8 mouse cellular contexts compared by ENCODE assay signal in genomic region chr17:73174083-73174562, GRCm38 (mm10).
A peak's percentile ranks its signal among the peaks of the same experiment; 100 is the strongest.
DNase-seq lines count a peak whose midpoint lies in the region; ATAC-seq and TF ChIP-seq lines count a peak whose summit lies in the region.

No protein-coding gene starts in this region.

- no peaks in the 10 kb centered on the region; the same call in 1 of the 2 replicates for H3K79me2 ChIP-seq in liver, adult 2 months (ENCODE audit: control insufficient read depth, insufficient read depth, low read length)

- WGBS in liver, adult 2 months = 70% methylated on average over 5 of the region's 5 CpGs
- 63% methylated on average over 5 of the region's 5 CpGs for WGBS in liver, embryonic 12.5 days (ENCODE audit: insufficient replicate concordance)
- 72% methylated on average over 5 of the region's 5 CpGs for WGBS in hindbrain, embryonic 13.5 days
- WGBS in limb, embryonic 13.5 days = 40% methylated on average over 5 of the region's 5 CpGs
- WGBS in neural tube, embryonic 13.5 days = 48% methylated on average over 5 of the region's 5 CpGs

- no peaks in the 10 kb centered on the region for H3K4me1 ChIP-seq in liver, adult 2 months (ENCODE audit: control insufficient read depth, insufficient read depth, low read length)
- H3K4me1 ChIP-seq in liver, embryonic 12.5 days = no peaks in the 10 kb centered on the region
- no peaks in the 10 kb centered on the region for H3K4me1 ChIP-seq in hindbrain, embryonic 13.5 days (replicated peaks)
- H3K4me1 ChIP-seq in limb, embryonic 13.5 days = peaks cover 15% of the 10 kb centered on the region
- H3K4me1 ChIP-seq in neural tube, embryonic 13.5 days (replicated peaks) = peaks cover 10% of the 10 kb centered on the region; the same call in 1 of the 2 replicates

- no peak overlapping the region for H3K27ac ChIP-seq in liver, adult 2 months (replicated peaks; ENCODE audit: insufficient read depth, low read depth, low read length)
- no peak overlapping the region for H3K27ac ChIP-seq in liver, embryonic 12.5 days
- H3K27ac ChIP-seq in hindbrain, embryonic 13.5 days = no peak overlapping the region
- peak overlapping the region; percentile 40; the same call in 1 of the 2 replicates for H3K27ac ChIP-seq in limb, embryonic 13.5 days
- 0 out of 2 replicates have a peak overlapping the region, but pooled peaks have one; percentile 7 for H3K27ac ChIP-seq in neural tube, embryonic 13.5 days (replicated peaks)

- peak; percentile 51 for DNase-seq in liver, adult 2 months (ENCODE audit: extremely low read depth, low read depth, low spot score)
- DNase-seq in adipocyte (ENCODE audit: low spot score) = peak; percentile 91
- peak; percentile 34 for DNase-seq in fibroblast of lung, adult 2 months (ENCODE audit: low read depth)
- DNase-seq in thymus, postnatal 0 days (ENCODE audit: low spot score) = peak; percentile 70

- TF ChIP-seq CTCF in liver, adult 2 months (IDR thresholded peaks at IDR 0.05; ENCODE audit: low read depth, low read length) = peak; percentile 79

- H3K9ac ChIP-seq in liver, adult 2 months (ENCODE audit: low read depth, low read length) = no peak overlapping the region
- H3K9ac ChIP-seq in liver, embryonic 12.5 days = no peak overlapping the region
- H3K9ac ChIP-seq in hindbrain, embryonic 13.5 days = no peak overlapping the region
- H3K9ac ChIP-seq in limb, embryonic 13.5 days = no peak overlapping the region
- H3K9ac ChIP-seq in neural tube, embryonic 13.5 days = no peak overlapping the region

- no peaks in the 10 kb centered on the region for H3K27me3 ChIP-seq in liver, adult 2 months (ENCODE audit: control insufficient read depth, insufficient read depth, low read length)
- H3K27me3 ChIP-seq in liver, embryonic 12.5 days (replicated peaks) = no peaks in the 10 kb centered on the region
- no peaks in the 10 kb centered on the region for H3K27me3 ChIP-seq in hindbrain, embryonic 13.5 days
- no peaks in the 10 kb centered on the region for H3K27me3 ChIP-seq in limb, embryonic 13.5 days
- no peaks in the 10 kb centered on the region for H3K27me3 ChIP-seq in neural tube, embryonic 13.5 days

- TF ChIP-seq POLR2A in liver, adult 2 months (IDR thresholded peaks at IDR 0.05; ENCODE audit: extremely low read depth, insufficient read depth, low read length) = no peak

- H3K9me3 ChIP-seq in liver, embryonic 12.5 days (replicated peaks) = no peaks in the 10 kb centered on the region
- H3K9me3 ChIP-seq in hindbrain, embryonic 13.5 days = 0 out of 2 replicates have a peak, but pooled peaks cover 4% of the 10 kb centered on the region
- no peaks in the 10 kb centered on the region for H3K9me3 ChIP-seq in limb, embryonic 13.5 days
- no peaks in the 10 kb centered on the region for H3K9me3 ChIP-seq in neural tube, embryonic 13.5 days

- H3K4me3 ChIP-seq in liver, adult 2 months (ENCODE audit: insufficient read depth, low read depth, low read length) = no peak overlapping the region
- H3K4me3 ChIP-seq in liver, embryonic 12.5 days = no peak overlapping the region
- no peak overlapping the region for H3K4me3 ChIP-seq in hindbrain, embryonic 13.5 days
- no peak overlapping the region for H3K4me3 ChIP-seq in limb, embryonic 13.5 days
- H3K4me3 ChIP-seq in neural tube, embryonic 13.5 days = no peak overlapping the region

- H3K4me2 ChIP-seq in liver, embryonic 12.5 days = no peak overlapping the region
- H3K4me2 ChIP-seq in hindbrain, embryonic 13.5 days = no peak overlapping the region
- H3K4me2 ChIP-seq in limb, embryonic 13.5 days (replicated peaks) = no peak overlapping the region; the same call in 1 of the 2 replicates
- H3K4me2 ChIP-seq in neural tube, embryonic 13.5 days = no peak overlapping the region

- ATAC-seq in liver, embryonic 12.5 days = no peak
- ATAC-seq in hindbrain, embryonic 13.5 days (ENCODE audit: low FRiP score) = peak; percentile 63
- peak; percentile 81 for ATAC-seq in limb, embryonic 13.5 days (ENCODE audit: low FRiP score, low read depth)
- ATAC-seq in neural tube, embryonic 13.5 days (ENCODE audit: low read depth) = peak; percentile 96

- peaks cover 3% of the 10 kb centered on the region for H3K36me3 ChIP-seq in liver, adult 2 months (ENCODE audit: control insufficient read depth, insufficient read depth, low read length)
- 0 out of 2 replicates have a peak, but pooled peaks cover 4% of the 10 kb centered on the region for H3K36me3 ChIP-seq in liver, embryonic 12.5 days
- H3K36me3 ChIP-seq in hindbrain, embryonic 13.5 days = peaks cover 7% of the 10 kb centered on the region
- H3K36me3 ChIP-seq in limb, embryonic 13.5 days = peaks cover 16% of the 10 kb centered on the region
- H3K36me3 ChIP-seq in neural tube, embryonic 13.5 days = peaks cover 9% of the 10 kb centered on the region; the same call in 1 of the 2 replicates

Comparison
In these comparisons a context has a peak if more than half of its experiments do, and no peak if none do; other contexts are left out.
1. DNase-seq: peak in every context shown above with its lines; median percentile 91 in adipocyte; 70 in thymus, postnatal 0 days; 51 in liver, adult 2 months; 34 in fibroblast of lung, adult 2 months.
2. H3K27ac ChIP-seq: peak in limb, embryonic 13.5 days (single experiment) and neural tube, embryonic 13.5 days (single experiment); none in liver, adult 2 months (single experiment), liver, embryonic 12.5 days (single experiment) and hindbrain, embryonic 13.5 days (single experiment).